Mouse (Mus musculus): Measurements from ENCODE around the gene Zfp995.
A peak's percentile ranks its signal among the peaks of the same experiment; 100 is the strongest.
"Not testable (repeated sequence)": the region's sequence is repeated elsewhere in the genome, so short reads cannot be mapped to it uniquely, and the experiment has no call there.

Zfp995 gene

GRCm38 (mm10) chr17:21909456-21910052 lies at the start of gene Zfp995:
Gene Zfp995, minus strand, starts transcription at chr17:21909926.
- DNase-seq (ENCODE audit: low spot score in 2 of 2), result peak; percentile 43 to 67

GRCm38 (mm10) chr17:21909039-21909438 lies 687 bp downstream of the Zfp995 start:
- DNase-seq (ENCODE audit: low spot score in 2 of 2), result no peak

- no peak for DNase-seq (ENCODE audit: low spot score in 2 of 2)
Observed at GRCm38 (mm10) chr17:21871256-21871655, 38.5 kb downstream of the Zfp995 start.

- DNase-seq (ENCODE audit: low spot score in 2 of 2), result not testable (repeated sequence)
Observed at GRCm38 (mm10) chr17:21846322-21846582, 63.5 kb downstream of the Zfp995 start.

- DNase-seq (ENCODE audit: low spot score in 2 of 2), result peak; percentile 50 to 65
Observed at GRCm38 (mm10) chr17:21845545-21846321, 64.0 kb downstream of the Zfp995 start, which contains the start of gene Zfp820. Gene Zfp820, minus strand, starts transcription at chr17:21845772.

- no peak for DNase-seq (ENCODE audit: low spot score in 2 of 2)
Observed at GRCm38 (mm10) chr17:21838510-21838909, 71.2 kb downstream of the Zfp995 start.
